Mouse (Mus musculus) stomach, postnatal 0 days (tissue): ENCODE data around the gene Creb5. TPM values are rescaled to one million over a fixed set of nuclear protein-coding genes. Genes with fewer than 3 reads are reported as not detected.

Experiments used
- ATAC-seq: fragments of 200-750 bp; cut with Nextera tagmentation; 2 replicates; pipeline ENCODE4 v1.8.0; 2017; ENCODE audit not compliant: low FRiP score, low TSS enrichment
- DNase-seq: peaks from one replicate; pipeline ENCODE4 v3.0.0-alpha.2; 2016; ENCODE audit warnings: low spot score
- H3K27ac ChIP-seq: fragments of 300-500 bp; sonication (generic); replicated peaks from 2 replicates; pipeline ENCODE4 v1.5.1; 2014; ENCODE audit warnings: mild to moderate bottlenecking, control low read depth
- H3K27me3 ChIP-seq: fragments of 300-500 bp; sonication (generic); 2 replicates; pipeline ENCODE4 v1.6.1; 2014; ENCODE audit warnings: low read length; ENCODE audit not compliant: control insufficient read depth, insufficient read depth
- H3K36me3 ChIP-seq: fragments of 300-500 bp; sonication (generic); 2 replicates; pipeline ENCODE4 v1.6.1; 2014; ENCODE audit warnings: low read length, mixed read lengths; ENCODE audit not compliant: control insufficient read depth, insufficient read depth
- H3K4me1 ChIP-seq: fragments of 300-500 bp; sonication (generic); replicated peaks from 2 replicates; pipeline ENCODE4 v1.6.1; 2014; ENCODE audit warnings: antibody characterized with exemption; ENCODE audit not compliant: control insufficient read depth, insufficient read depth
- H3K4me2 ChIP-seq: fragments of 300-500 bp; sonication (generic); replicated peaks from 2 replicates; pipeline ENCODE4 v1.6.1; 2014; ENCODE audit warnings: low read depth, mild to moderate bottlenecking, control low read depth, moderate library complexity
- H3K4me3 ChIP-seq: fragments of 300-500 bp; sonication (generic); 2 replicates; pipeline ENCODE4 v1.5.1; 2014; ENCODE audit warnings: low read depth, low read length, control low read depth
- H3K9ac ChIP-seq: fragments of 300-500 bp; sonication (generic); 2 replicates; pipeline ENCODE4 v1.6.1; 2014; ENCODE audit warnings: mild to moderate bottlenecking, low read length, control low read depth, mixed read lengths
- H3K9me3 ChIP-seq: fragments of 300-500 bp; sonication (generic); 2 replicates; pipeline ENCODE4 v1.6.1; 2016; ENCODE audit warnings: low read length; ENCODE audit not compliant: control insufficient read depth
- CTCF ChIP-seq: IDR thresholded peaks from 2 replicates; pipeline ENCODE4 v1.5.1; 2016; ENCODE audit warnings: antibody characterized with exemption, low read depth, mild to moderate bottlenecking, moderate library complexity
- EP300 ChIP-seq: optimal IDR thresholded peaks from 2 replicates; pipeline ENCODE3; 2016; ENCODE audit warnings: antibody characterized with exemption
- WGBS: fragments of 180-500 bp; shearing (Covaris S2); extraction: QIAGEN DNeasy Blood & Tissue Kit; methylation state at CpG from one replicate; pipeline ENCODE4 v1.1.7; 2014; 5-methylcytosine and 5-hydroxymethylcytosine counted together
- polyA plus RNA-seq: library from polyadenylated mRNA; unstranded; fragments of >200 nt; fragmentation: Nextera tagmentation; extraction: Ambion mirVana; gene quantifications from 2 replicates; pipeline ENCODE4 v1.2.1, GENCODE M21; 2015

The Creb5 gene
- polyA plus RNA-seq, 1 experiment from 2014 or later = 3.2 TPM

- H3K4me2 ChIP-seq = no peak overlapping the region; the same call in 1 of the 2 replicates
- no peaks in the 10 kb centered on the region for H3K9me3 ChIP-seq
- no peak overlapping the region for H3K9ac ChIP-seq
- peak overlapping the region; percentile 71; the same call in 1 of the 2 replicates for H3K27ac ChIP-seq
- H3K4me3 ChIP-seq = no peak overlapping the region
- no peak for DNase-seq
- no peak for ATAC-seq
- H3K27me3 ChIP-seq = no peaks in the 10 kb centered on the region
- H3K4me1 ChIP-seq = no peaks in the 10 kb centered on the region
- WGBS = 62% methylated on average over 4 of the region's 4 CpGs
- H3K36me3 ChIP-seq = no peaks in the 10 kb centered on the region
- no peak for TF ChIP-seq CTCF
- TF ChIP-seq EP300 = no peak
Measured at GRCm38 (mm10) chr6:53572456-53572855, 285.4 kb downstream of the Creb5 start.

GRCm38 (mm10) chr6:53572979-53573710 is 286.1 kb downstream of the Creb5 start:
- H3K27ac ChIP-seq = peak overlapping the region; percentile 71
- 5% methylated on average over 15 of the region's 16 CpGs for WGBS
- peak; percentile 97 for ATAC-seq

GRCm38 (mm10) chr6:53573711-53574065 is 286.6 kb downstream of the Creb5 start:
- DNase-seq (no peak), ATAC-seq (no peak)
- WGBS = 2% methylated on average over 6 of the region's 6 CpGs
- Histone ChIP-seq H3K9me3 (no peaks in the 10 kb centered on the region), H3K36me3 (no peaks in the 10 kb centered on the region), H3K4me1 (no peaks in the 10 kb centered on the region), H3K9ac (peak overlapping the region; percentile 57), H3K27ac (peak overlapping the region; percentile 71; the same call in 1 of the 2 replicates), H3K4me2 (peak overlapping the region; percentile 61), H3K27me3 (no peaks in the 10 kb centered on the region), H3K4me3 (peak overlapping the region; percentile 45)
- TF ChIP-seq CTCF (no peak), EP300 (no peak)

More at GRCm38 (mm10) chr6:53572979-53573710, 286.1 kb downstream of the Creb5 start:
- H3K27me3 ChIP-seq = no peaks in the 10 kb centered on the region
- H3K36me3 ChIP-seq = no peaks in the 10 kb centered on the region
- H3K9me3 ChIP-seq = no peaks in the 10 kb centered on the region
- H3K4me1 ChIP-seq = no peaks in the 10 kb centered on the region
- peak; percentile 83 for DNase-seq
- H3K4me2 ChIP-seq = peak overlapping the region; percentile 61
- H3K9ac ChIP-seq = peak overlapping the region; percentile 57
- peak overlapping the region; percentile 45 for H3K4me3 ChIP-seq
- TF ChIP-seq EP300 (no peak), CTCF (0 out of 2 replicates have a peak, but pooled peaks have one; percentile 8)

- Histone ChIP-seq H3K4me1 (no peaks in the 10 kb centered on the region), H3K4me3 (peak overlapping the region; percentile 45), H3K36me3 (no peaks in the 10 kb centered on the region), H3K4me2 (peak overlapping the region; percentile 61), H3K27me3 (no peaks in the 10 kb centered on the region), H3K9me3 (no peaks in the 10 kb centered on the region), H3K27ac (0 out of 2 replicates have a peak overlapping the region, but pooled peaks have one; percentile 20), H3K9ac (peak overlapping the region; percentile 45; the same call in 1 of the 2 replicates)
- DNase-seq (no peak), ATAC-seq (no peak)
- TF ChIP-seq CTCF = no peak
- 35% methylated on average over 12 of the region's 12 CpGs for WGBS
Measured at GRCm38 (mm10) chr6:53574097-53574496, 287.0 kb downstream of the Creb5 start.

GRCm38 (mm10) chr6:53575191-53575590 is 288.1 kb downstream of the Creb5 start:
- Histone ChIP-seq H3K9me3 (no peaks in the 10 kb centered on the region), H3K36me3 (no peaks in the 10 kb centered on the region), H3K4me1 (no peaks in the 10 kb centered on the region), H3K4me2 (peak overlapping the region; percentile 61), H3K4me3 (peak overlapping the region; percentile 45; the same call in 1 of the 2 replicates), H3K27me3 (no peaks in the 10 kb centered on the region), H3K9ac (0 out of 2 replicates have a peak overlapping the region, but pooled peaks have one; percentile 31), H3K27ac (no peak overlapping the region)
- 74% methylated on average over 4 of the region's 4 CpGs for WGBS
- no peak for TF ChIP-seq EP300
- TF ChIP-seq CTCF = no peak
- ATAC-seq (no peak), DNase-seq (no peak)

GRCm38 (mm10) chr6:53575836-53576235 is 288.8 kb downstream of the Creb5 start:
- no peak for DNase-seq
- Histone ChIP-seq H3K36me3 (no peaks in the 10 kb centered on the region), H3K27me3 (no peaks in the 10 kb centered on the region), H3K27ac (no peak overlapping the region), H3K9me3 (no peaks in the 10 kb centered on the region), H3K9ac (no peak overlapping the region), H3K4me3 (no peak overlapping the region), H3K4me1 (no peaks in the 10 kb centered on the region), H3K4me2 (no peak overlapping the region)
- no peak for TF ChIP-seq EP300
- no peak for TF ChIP-seq CTCF
- no peak for ATAC-seq
- WGBS = 91% methylated on average over 3 of the region's 3 CpGs
